Mouse (Mus musculus): ENCODE measurements around the gene Ppara.
A peak's percentile ranks its signal among the peaks of the same experiment; 100 is the strongest.

DNA sequence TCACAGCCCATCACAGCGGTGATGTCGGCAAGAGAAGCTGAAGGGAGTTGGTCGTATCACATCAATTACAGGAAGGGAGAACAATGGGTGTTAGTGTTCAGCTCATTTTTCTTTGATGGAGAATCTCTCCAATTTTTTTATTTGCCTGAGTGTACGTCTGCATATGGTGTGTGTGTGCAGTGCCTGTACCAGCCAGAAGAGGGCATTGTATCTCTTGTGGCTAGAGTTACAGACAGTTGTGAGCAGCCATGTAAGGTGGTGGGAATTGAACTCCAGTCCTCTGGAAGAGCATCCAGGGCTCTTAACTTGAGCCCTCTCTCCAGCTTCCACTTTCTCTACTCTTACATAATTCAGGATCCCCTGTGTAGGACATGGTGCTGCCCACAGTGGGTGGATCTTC is 48.4 kb downstream of the Ppara start:
- peak; percentile 52 for TF ChIP-seq CTCF (IDR thresholded peaks at IDR 0.05; ENCODE audit: low read depth)
- no peak for TF ChIP-seq EP300 (IDR thresholded peaks at IDR 0.05; ENCODE audit: low read depth)

Measured in liver, embryonic 14.5 days (tissue).